Mouse (Mus musculus) kidney, adult 8-10 months (tissue): ENCODE data around the gene Fam189b.

Experiments used
- DNase-seq, 2 experiments: peaks; one replicate each; pipeline ENCODE4 v3.0.0; 2022

Fam189b gene

GRCm38 (mm10) chr3:89231345-89231744 lies 48.4 kb downstream of the Fam189b start:
- DNase-seq, result no peak

DNA sequence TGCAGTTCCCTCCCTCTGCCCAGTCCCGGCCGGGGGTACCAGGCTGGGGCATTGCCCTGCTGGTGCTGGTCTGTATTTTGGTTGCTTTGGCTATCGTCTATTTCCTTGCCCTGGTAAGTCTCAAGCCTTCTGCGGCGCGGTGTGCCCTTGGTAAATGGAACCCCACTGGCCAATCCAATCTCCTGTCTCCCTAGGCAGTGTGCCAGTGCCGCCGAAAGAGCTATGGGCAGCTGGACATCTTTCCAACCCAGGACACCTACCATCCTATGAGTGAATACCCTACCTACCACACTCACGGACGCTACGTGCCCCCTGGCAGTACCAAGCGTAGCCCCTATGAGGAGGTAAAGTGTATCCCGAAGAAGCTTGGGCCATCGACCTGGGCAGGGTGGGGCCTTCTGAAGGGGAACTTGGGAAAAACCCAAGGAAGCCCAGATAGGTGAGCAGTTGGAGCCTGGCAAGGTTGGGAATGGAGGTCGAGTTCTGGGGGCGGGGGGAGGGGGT lies 48.9 kb downstream of the Fam189b start:
- no peak for DNase-seq

DNA sequence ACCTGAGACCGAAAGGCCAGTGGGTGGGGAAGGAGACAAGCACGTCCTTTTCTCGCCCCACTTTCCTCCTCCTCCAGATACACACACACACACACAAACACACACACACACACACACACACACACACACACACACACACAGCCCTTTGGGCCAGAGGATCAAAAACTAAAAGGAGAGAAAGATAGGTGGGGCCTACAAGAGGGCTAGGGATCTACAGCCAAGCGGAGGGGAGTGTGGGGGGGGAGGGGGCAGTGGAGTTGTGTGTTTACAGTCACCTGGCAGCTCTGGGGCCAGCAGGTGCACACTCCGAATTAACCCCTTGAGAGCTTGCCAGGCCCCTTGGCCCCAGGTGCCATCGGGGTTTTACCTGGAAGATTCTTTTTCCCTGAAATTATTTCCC lies 49.7 kb downstream of the Fam189b start:
- DNase-seq, result no peak

- DNase-seq, result no peak
Measured at GRCm38 (mm10) chr3:89233562-89234110, 50.7 kb downstream of the Fam189b start.

GRCm38 (mm10) chr3:89236516-89236915 lies 53.6 kb downstream of the Fam189b start:
- DNase-seq, result no peak

DNA sequence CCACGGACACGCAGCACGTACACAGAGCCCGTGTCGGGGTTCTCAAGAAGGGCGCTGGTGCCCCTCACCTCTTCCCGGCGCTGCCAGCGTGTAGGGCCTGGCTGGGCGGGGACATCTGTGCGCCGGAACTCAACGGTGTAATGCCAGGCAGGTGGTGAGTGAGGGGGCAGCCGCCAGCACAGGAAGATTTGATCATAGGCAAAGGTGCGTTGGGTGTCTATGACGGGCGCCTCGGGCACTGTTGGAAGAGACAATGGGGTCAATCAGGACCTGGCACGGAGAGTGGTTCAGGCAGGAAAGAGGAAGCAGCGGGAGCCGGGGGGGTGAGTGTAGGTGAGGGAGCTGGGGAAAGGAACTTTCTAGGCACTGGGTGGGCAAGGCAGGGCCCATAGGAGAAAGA lies 54.7 kb downstream of the Fam189b start:
- DNase-seq, result no peak

DNA sequence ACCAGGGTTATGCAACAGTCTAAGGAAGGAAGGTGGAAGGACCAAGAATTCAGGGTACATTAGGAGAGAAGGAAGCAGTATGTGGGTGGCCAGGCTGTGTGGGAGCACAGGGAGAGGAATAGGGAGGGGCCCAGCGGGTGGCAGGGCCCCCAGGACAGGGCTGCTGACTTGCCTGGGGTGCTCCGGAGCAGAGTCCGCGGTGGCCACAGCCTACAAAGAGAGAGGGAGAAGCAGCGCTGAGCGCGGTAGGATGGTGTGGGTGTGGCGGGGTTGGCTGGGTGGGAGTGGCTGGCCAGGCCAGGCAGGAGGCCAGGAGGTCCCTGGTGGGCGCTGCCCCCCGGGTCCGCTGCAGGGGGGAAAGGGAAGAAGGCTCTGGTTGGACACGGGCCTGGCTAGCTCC lies 55.6 kb downstream of the Fam189b start:
- DNase-seq, result no peak
